Mouse (Mus musculus) c-Kit-positive CD71-positive TER-119-positive erythroid progenitor cells, embryonic 14.5 days (primary cell): Measurements from ENCODE around the gene Gtf3c6.
A peak's percentile ranks its signal among the peaks of the same experiment; 100 is the strongest.

Source experiments
- DNase-seq: peaks from one replicate; pipeline ENCODE4 v3.0.0-alpha.2; 2013; ENCODE audit warnings: low spot score

Gene Gtf3c6

GRCm38 (mm10) chr10:40257414-40258255, at the start of gene Gtf3c6:
Gtf3c6 (minus strand) TSS chr10:40258108.
- DNase-seq, result peak; percentile 89

DNA sequence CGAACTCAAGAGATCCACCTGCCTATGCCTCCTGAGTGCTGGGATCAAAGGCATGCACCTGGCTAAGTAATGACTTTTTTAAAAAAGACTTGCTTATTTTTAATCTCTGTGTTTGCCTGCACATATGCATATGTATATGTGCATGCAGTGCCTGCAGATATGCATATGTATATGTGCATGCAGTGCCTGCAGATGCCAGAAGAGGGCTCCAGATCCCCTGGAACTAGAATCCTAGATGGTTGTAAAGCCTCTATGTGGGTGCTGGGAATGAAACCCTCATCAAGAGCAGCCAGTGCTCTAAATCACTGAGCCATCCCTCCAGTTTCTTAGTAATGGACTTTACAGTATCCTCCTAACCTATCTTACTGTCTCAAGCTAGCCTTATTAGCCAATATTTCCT, 48.1 kb upstream of the Gtf3c6 start:
- no peak for DNase-seq

DNA sequence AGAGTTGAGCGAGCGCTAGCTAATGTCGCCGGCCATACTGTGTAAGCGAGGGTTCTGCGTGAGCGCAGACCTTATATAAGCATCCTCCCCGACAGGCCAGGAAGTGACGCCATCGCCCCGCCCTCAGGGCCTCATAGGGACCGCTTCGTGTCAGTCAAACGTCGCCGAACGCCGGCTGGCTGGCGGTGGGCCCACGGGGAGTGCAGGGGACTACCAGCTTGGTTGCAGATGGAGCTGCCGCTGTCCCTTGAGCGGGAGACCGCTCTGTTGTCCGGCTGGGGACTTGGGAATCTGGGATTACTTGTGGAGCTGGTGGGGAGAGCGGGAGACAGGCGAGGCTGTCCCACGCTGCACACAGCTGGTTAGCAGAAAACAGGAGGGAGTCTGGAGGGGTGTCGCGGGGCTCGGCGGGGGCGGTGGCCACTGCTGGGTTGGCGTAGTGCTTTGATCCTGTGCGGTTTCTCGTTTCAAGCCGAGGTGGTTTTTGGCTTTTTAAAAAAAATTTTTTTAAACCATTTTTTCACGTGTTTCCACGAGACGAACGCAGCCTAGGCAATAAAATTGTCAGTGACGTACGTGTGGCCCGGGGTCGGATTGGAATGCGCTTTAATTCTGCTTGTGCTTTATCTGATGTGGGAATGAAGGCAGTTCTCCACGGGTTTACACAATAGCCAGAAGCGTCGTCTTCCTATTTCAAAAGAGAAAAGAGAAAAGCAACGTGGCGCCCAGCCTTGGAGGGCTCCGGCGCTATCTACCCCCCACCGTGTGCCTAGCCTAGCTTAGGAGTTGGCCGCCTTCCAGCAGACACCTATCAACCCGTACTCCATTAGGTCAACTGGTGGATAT, 44.5 kb upstream of the Gtf3c6 start, which contains the start of gene Amd1:
Gene Amd1, minus strand, starts transcription at position 47 of the 846 bp plus-strand sequence.
- peak; percentile 98 for DNase-seq

DNA sequence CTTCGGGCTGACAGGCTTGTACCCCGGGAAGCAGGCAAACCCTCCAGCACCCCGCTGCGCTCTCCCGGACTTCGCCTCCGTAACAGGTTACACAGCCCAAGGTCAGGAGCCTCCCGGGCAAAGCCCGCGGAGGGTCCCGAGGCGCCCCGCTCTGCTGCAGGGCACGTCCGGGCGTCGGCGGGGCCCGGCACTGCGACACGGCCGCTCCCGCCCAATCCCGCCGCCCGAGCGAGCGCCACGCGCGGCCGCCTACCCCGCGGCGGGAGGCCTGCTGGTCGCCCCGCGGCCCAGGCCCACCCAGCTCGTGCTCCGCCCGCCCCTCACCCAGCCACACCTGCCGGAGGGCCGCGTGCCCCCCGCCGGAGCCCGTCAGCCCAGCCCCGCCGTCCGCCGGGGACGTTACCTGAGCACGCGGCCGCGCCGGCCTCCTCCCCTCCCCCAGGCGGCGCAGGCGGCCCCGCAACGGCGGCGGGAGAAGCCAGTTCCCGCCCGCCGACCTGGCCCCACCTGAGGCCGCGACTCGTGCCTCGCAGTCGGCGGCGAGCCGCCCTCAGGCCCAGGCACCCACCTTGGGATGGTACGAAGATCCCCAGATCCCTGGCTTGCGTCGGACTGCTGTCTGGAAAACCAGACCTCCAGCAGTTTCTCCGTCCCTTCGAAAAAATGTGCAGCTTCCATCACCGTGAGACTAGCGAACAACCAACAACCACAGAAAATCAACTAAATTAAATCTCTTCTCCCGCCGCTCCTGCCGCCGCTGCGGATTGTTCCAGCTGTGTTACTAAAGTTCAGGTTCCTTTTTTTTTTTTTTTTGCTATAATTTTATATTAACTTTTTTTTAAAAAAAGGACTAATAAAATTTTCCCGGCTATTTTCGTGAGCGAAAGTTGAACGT, 43.5 kb upstream of the Gtf3c6 start:
- DNase-seq, result peak; percentile 50

DNA sequence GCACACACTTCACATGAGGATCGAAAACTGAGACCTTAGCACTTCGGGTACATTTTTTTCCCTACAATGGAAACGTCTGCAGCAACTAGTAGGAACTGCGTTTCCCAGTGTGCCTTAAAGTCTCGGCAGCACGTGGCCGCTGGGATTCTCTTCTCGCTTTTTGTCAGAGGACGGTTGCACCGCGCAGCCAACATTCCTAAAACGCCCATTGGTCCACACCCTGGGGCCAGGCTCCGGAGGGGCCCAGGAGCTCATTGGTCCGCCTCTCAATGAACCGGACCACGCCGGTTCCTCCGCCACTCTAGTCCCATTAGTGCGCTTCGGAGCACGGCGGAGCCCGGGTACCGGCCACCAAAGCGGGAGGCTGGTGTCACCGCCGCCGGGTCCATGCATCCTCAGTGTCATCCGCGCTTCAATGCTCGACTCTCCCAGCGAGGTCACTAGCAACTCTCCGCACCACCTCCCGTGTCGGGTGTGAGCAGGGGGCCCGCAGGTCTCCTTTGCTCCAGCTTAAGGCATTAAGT, 42.8 kb upstream of the Gtf3c6 start:
- peak; percentile 87 for DNase-seq

- no peak for DNase-seq
Measured at GRCm38 (mm10) chr10:40292640-40293039, 34.7 kb upstream of the Gtf3c6 start.

DNA sequence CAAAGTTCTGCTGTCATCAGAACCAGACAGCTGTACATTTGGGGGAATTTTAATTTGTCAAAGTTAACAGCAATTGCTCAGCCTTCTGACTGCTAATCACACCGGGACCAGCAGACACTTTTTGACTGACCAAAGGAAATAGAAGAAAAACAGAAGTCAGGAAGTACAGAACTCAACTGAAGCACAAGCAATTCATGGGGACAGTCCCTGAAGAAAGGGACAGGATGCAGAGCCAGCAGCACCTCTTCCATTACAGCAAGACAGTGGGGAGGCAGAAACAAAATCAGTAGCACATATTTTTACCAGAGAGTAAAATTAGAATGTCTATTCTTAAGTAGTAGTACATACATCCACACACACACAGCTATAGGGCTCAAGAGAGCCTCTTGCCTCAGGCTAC, 28.9 kb upstream of the Gtf3c6 start:
- no peak for DNase-seq

- no peak for DNase-seq
Measured at GRCm38 (mm10) chr10:40285571-40285970, 27.7 kb upstream of the Gtf3c6 start.

DNA sequence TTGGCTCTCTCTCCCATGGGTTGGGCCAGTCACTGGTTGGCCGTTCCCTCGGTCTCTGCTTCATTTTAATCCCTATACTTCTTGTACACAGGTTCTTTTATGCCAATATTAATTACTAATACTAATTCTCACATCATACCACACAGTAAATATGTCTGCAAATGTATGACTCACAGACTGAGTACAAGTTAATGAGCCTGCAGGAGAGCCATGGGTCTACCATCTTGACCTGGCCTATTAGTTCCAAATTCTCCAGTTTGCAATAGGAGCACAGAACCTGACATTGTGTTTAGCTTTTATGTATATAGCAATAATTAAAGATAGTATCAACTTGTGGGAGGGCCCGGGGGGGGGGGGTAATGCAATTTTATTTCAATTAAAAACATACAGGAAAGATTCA, 27.1 kb upstream of the Gtf3c6 start:
- DNase-seq, result no peak

- no peak for DNase-seq
Measured at GRCm38 (mm10) chr10:40284179-40284831, 26.4 kb upstream of the Gtf3c6 start.

DNA sequence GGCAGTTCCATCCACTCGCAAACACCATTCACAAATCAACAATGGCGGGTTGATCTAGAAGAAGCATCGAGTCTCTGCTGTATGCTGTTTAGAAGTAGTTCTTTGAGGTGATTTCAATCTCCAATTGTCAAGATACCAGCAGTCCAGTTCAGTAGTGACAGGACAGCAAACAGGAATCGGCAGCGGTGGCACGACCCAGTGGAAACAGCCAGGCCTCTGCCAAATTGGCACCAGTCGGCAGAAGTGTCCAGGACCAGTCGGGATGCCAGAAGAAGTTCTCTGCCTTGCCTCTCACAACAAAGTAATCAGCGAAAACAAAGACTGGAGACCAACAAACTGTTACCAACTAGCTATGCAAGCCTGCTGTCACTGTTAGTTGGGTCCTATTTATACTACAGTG, 25.7 kb upstream of the Gtf3c6 start:
- no peak for DNase-seq

DNA sequence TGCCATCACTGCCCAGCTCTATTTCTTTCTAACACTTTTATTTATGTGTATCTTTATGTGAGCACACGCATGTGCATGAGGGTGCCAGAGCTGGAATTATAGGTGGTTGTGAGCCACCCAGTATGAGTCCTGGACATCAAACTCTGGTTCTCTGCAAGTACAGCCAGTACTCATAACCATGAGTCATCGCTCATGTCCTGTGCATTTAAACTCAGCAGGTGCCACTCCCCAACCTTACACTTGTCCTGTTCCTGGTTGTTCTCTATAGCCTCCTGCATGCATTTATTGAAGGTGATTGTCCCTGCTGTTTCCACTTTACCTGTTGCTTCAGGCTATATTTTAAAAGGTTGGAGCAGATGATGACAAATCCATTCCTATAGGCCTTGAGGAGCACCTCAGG, 23.7 kb upstream of the Gtf3c6 start:
- DNase-seq, result no peak

GRCm38 (mm10) chr10:40278317-40278716, 20.4 kb upstream of the Gtf3c6 start:
- no peak for DNase-seq

DNA sequence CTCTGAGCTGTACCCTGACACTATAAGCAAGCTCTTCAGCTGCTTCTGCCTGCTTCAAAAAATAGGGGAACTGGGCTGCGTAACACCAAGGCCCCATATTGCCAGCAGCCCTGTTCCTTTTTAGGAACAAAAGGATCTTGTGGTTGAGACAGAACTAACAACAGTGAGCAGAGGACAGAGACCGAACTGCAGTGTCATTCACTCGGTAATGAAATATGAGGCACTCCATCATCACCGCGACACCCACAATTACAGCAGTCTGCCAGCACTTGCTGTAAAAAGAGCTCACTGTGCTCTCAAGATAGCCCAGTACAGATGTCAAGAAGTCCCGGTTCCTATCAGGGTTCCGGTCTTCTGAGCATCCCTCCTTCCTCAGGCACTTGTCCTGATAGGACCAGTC, 18.1 kb upstream of the Gtf3c6 start:
- no peak for DNase-seq

DNA sequence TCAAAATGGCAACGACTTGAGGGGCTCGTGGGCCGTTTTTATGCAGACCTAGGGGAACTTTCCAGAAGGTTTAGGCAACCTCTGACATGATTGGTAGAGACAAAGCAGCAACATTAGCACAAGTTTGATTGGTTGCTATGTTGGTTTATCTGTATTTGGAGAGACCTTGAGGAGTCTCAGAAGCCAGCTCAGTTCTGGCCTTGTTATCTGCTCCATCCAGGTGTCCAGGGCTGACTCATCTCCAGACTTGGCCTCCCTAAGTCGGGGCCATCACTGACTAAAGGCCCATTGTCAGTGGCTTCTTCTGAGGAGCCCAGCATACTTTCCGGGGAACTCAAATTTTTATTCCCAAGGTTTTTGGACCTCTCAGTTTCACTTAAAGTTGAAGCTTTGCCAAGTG, 16.0 kb upstream of the Gtf3c6 start:
- peak; percentile 92 for DNase-seq

- DNase-seq, result no peak
Measured at GRCm38 (mm10) chr10:40271216-40271615, 13.3 kb upstream of the Gtf3c6 start.

- DNase-seq, result no peak
Measured at GRCm38 (mm10) chr10:40264920-40265319, 7.0 kb upstream of the Gtf3c6 start.

- no peak for DNase-seq
Measured at GRCm38 (mm10) chr10:40263691-40264090, 5.8 kb upstream of the Gtf3c6 start.

GRCm38 (mm10) chr10:40262200-40262599, 4.3 kb upstream of the Gtf3c6 start:
- no peak for DNase-seq

DNA sequence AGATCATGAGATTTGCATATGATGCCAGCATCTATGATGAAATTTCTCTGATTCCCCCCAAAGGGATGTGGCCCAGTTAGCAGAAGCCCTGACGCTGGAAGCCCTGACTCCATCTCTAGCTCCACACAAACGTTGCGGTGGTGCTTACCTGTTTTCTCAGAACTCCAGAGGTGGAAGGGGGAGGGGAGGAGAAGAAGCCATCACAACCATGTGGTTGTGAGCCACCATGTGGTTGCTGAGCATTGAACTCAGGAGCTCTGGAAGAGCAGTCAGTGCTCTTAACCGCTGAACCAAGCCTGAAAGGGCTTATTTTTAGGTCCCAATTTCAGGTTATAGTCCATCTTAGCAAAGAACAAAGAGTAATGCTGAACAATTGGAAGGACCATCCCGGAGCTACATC, 2.4 kb upstream of the Gtf3c6 start:
- DNase-seq, result no peak

DNA sequence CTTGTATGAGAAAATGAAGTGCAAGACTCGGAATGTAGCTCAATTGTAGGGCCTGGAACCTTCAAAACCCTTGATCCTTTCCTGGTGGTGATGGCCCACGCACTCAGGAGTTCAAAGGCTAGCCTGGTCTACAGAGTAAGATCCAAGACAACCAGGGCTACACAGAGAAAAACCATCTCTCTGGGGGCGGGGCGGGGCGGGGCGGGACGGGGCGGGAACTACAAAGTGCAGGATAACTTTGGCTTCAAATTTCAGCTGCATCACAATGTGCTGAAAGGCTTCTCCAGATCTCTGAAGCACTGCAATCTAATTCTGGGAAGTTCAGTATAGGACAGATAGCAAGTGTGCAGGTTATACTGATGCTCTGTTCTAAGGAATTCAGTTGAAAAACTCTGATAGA, 1.6 kb upstream of the Gtf3c6 start:
- peak; percentile 50 for DNase-seq
